Mouse (Mus musculus): Measurements from ENCODE around the gene Mthfs. TPM values are rescaled to one million over a fixed set of nuclear protein-coding genes. Genes with fewer than 3 reads are reported as not detected.

Mthfs gene
- 32.3 TPM for total RNA-seq (2023)

GRCm38 (mm10) chr9:89210353-89211064 is at the start of gene Mthfs:
Gene Mthfs (plus strand): TSS chr9:89210676.

GRCm38 (mm10) chr9:89198969-89199416 is 11.5 kb upstream of the Mthfs start, which contains the start of the genes Bcl2a1b and Gm29094:
Gene Bcl2a1b (plus strand): TSS chr9:89199209.
Gene Gm29094 (plus strand): TSS chr9:89199379.

Other genes with a start within 250 kb of the Mthfs start
- gene Trim43b, start 117.8 kb upstream of the Mthfs start, total RNA-seq (2023): not detected
- 15.3 TPM for gene Bcl2a1b, start 11.5 kb upstream of the Mthfs start, total RNA-seq (2023)
- gene Gm29094, start 11.3 kb upstream of the Mthfs start, total RNA-seq (2023): 0.98 TPM

Data from CD8-positive naive resting alpha-beta T cell, adult 57 days (primary cell).